Mouse (Mus musculus): Measurements from ENCODE around the gene Tnpo2. TPM values are rescaled to one million over a fixed set of nuclear protein-coding genes. Genes with fewer than 3 reads are reported as not detected.
A peak's percentile ranks its signal among the peaks of the same experiment; 100 is the strongest.
"Not testable (repeated sequence)": the region's sequence is repeated elsewhere in the genome, so short reads cannot be mapped to it uniquely, and the experiment has no call there.

Tnpo2 gene
- total RNA-seq, 2 experiments from 2014 or later: 16.7 to 20.4 TPM

- peak; percentile 89 for ATAC-seq (replicated peaks; ENCODE audit: poor library complexity)
Measured at GRCm38 (mm10) chr8:85071514-85072281, 35.0 kb downstream of the Tnpo2 start, which contains the start of gene Dhps. Dhps (plus strand) TSS chr8:85071757.

- ATAC-seq (replicated peaks; ENCODE audit: poor library complexity): no peak
Measured at GRCm38 (mm10) chr8:85072364-85072929, 35.7 kb downstream of the Tnpo2 start.

- no peak for ATAC-seq (replicated peaks; ENCODE audit: poor library complexity)
Measured at GRCm38 (mm10) chr8:85073041-85073612, 36.4 kb downstream of the Tnpo2 start.

- no peak for ATAC-seq (replicated peaks; ENCODE audit: poor library complexity)
Measured at GRCm38 (mm10) chr8:85074167-85074566, 37.5 kb downstream of the Tnpo2 start.

GRCm38 (mm10) chr8:85074617-85075016, 37.9 kb downstream of the Tnpo2 start:
- ATAC-seq (replicated peaks; ENCODE audit: poor library complexity): no peak

GRCm38 (mm10) chr8:85076001-85076400, 39.3 kb downstream of the Tnpo2 start:
- no peak for ATAC-seq (replicated peaks; ENCODE audit: poor library complexity)

- ATAC-seq (replicated peaks; ENCODE audit: poor library complexity): peak; percentile 64
Measured at GRCm38 (mm10) chr8:85076993-85077392, 40.3 kb downstream of the Tnpo2 start.

- ATAC-seq (replicated peaks; ENCODE audit: poor library complexity): no peak
Measured at GRCm38 (mm10) chr8:85080214-85080531, 43.5 kb downstream of the Tnpo2 start.

GRCm38 (mm10) chr8:85080532-85081215, 44.0 kb downstream of the Tnpo2 start, which contains the start of gene Wdr83os:
Wdr83os (plus strand) TSS chr8:85080740.
- ATAC-seq (replicated peaks; ENCODE audit: poor library complexity): peak; percentile 17; the same call in 1 of the 2 replicates

- ATAC-seq (replicated peaks; ENCODE audit: poor library complexity): peak; percentile 64
Measured at GRCm38 (mm10) chr8:85081216-85081555, 44.5 kb downstream of the Tnpo2 start, which contains the start of gene Wdr83. Wdr83 (minus strand) TSS chr8:85081306.

- ATAC-seq (replicated peaks; ENCODE audit: poor library complexity): not testable (repeated sequence)
Measured at GRCm38 (mm10) chr8:85082169-85082568, 45.5 kb downstream of the Tnpo2 start.

- ATAC-seq (replicated peaks; ENCODE audit: poor library complexity): peak; percentile 67
Measured at GRCm38 (mm10) chr8:85083108-85083813, 46.5 kb downstream of the Tnpo2 start, which contains the start of gene Man2b1. Man2b1 (plus strand) TSS chr8:85083270.

- peak; percentile 16; the same call in 1 of the 2 replicates for ATAC-seq (replicated peaks; ENCODE audit: poor library complexity)
Measured at GRCm38 (mm10) chr8:85084633-85085032, 47.9 kb downstream of the Tnpo2 start.

- ATAC-seq (replicated peaks; ENCODE audit: poor library complexity): no peak
Measured at GRCm38 (mm10) chr8:85086238-85086637, 49.5 kb downstream of the Tnpo2 start.

GRCm38 (mm10) chr8:85088771-85089170, 52.1 kb downstream of the Tnpo2 start:
- ATAC-seq (replicated peaks; ENCODE audit: poor library complexity): no peak

- no peak for ATAC-seq (replicated peaks; ENCODE audit: poor library complexity)
Measured at GRCm38 (mm10) chr8:85090856-85091255, 54.1 kb downstream of the Tnpo2 start.

- no peak for ATAC-seq (replicated peaks; ENCODE audit: poor library complexity)
Measured at GRCm38 (mm10) chr8:85091526-85092090, 54.9 kb downstream of the Tnpo2 start.

- ATAC-seq (replicated peaks; ENCODE audit: poor library complexity): no peak
Measured at GRCm38 (mm10) chr8:85095051-85095450, 58.3 kb downstream of the Tnpo2 start.

GRCm38 (mm10) chr8:85095566-85095965, 58.9 kb downstream of the Tnpo2 start:
- ATAC-seq (replicated peaks; ENCODE audit: poor library complexity): no peak

GRCm38 (mm10) chr8:85096196-85096595, 59.5 kb downstream of the Tnpo2 start:
- ATAC-seq (replicated peaks; ENCODE audit: poor library complexity): no peak

Data from megakaryocyte progenitor cell, adult 5-6 weeks (primary cell).